Mouse (Mus musculus) heart, adult 2 months (tissue): ENCODE results near the gene Mpped1. TPM values are rescaled to one million over a fixed set of nuclear protein-coding genes. Genes with fewer than 3 reads are reported as not detected.

Experiments
- DNase-seq, 2 experiments: peaks; one replicate each; pipeline ENCODE4 v3.0.0; 2021
- H3K27ac ChIP-seq: fragments of 200-600 bp; 2 replicates; pipeline ENCODE4 v1.8.1; 2022
- H3K27me3 ChIP-seq: fragments of 200-500 bp; 2 replicates; pipeline ENCODE4 v1.6.1; 2012; ENCODE audit warnings: mild to moderate bottlenecking, low read length, inconsistent platforms, mixed read lengths; ENCODE audit not compliant: control insufficient read depth, insufficient read depth
- H3K36me3 ChIP-seq: fragments of 200-500 bp; 2 replicates; pipeline ENCODE4 v1.6.1; 2012; ENCODE audit warnings: low read length, inconsistent platforms; ENCODE audit not compliant: control insufficient read depth, insufficient read depth
- H3K4me1 ChIP-seq: fragments of 200-500 bp; 2 replicates; pipeline ENCODE4 v1.6.1; 2011; ENCODE audit warnings: low read length; ENCODE audit not compliant: control insufficient read depth, insufficient read depth
- H3K4me3 ChIP-seq: fragments of 200-600 bp; 2 replicates; pipeline ENCODE4 v1.8.1; 2022
- H3K79me2 ChIP-seq: fragments of 200-500 bp; replicated peaks from 2 replicates; pipeline ENCODE4 v1.6.1; 2012; ENCODE audit warnings: mild to moderate bottlenecking, inconsistent platforms, low read length, moderate library complexity, mixed read lengths; ENCODE audit not compliant: control insufficient read depth, insufficient read depth
- H3K9ac ChIP-seq: fragments of 200-500 bp; 2 replicates; pipeline ENCODE4 v1.6.1; 2012; ENCODE audit warnings: low read depth, mild to moderate bottlenecking, control low read depth, inconsistent platforms, low read length, mixed read lengths
- CTCF ChIP-seq: fragments of 200-600 bp; IDR thresholded peaks from 2 replicates; pipeline ENCODE4 v1.8.1; 2022; ENCODE audit warnings: antibody characterized with exemption, mild to moderate bottlenecking, moderate library complexity
- EP300 ChIP-seq: fragments of 200-500 bp; IDR thresholded peaks from 2 replicates; pipeline ENCODE4 v1.6.1; 2011; ENCODE audit warnings: low read depth, low read length, control low read depth; ENCODE audit not compliant: insufficient read depth
- POLR2A ChIP-seq: fragments of 200-500 bp; IDR thresholded peaks from 2 replicates; pipeline ENCODE4 v1.6.1; 2011; ENCODE audit warnings: mild to moderate bottlenecking, low read depth, low read length, control low read depth; ENCODE audit not compliant: insufficient read depth
- WGBS: fragments of 180-500 bp; shearing (Covaris S2); methylation state at CpG from one replicate; pipeline ENCODE4 v1.1.7; 2018; 5-methylcytosine and 5-hydroxymethylcytosine counted together
- intact Hi-C: fragments of 180-260 bp; cut with DNase I; formaldehyde crosslinking; loops from one replicate; pipeline ENCODE4 v1.15.1; 2025
- polyA plus RNA-seq: library from polyadenylated mRNA; depleted of rRNA; stranded (reverse); fragments of >200 nt; gene quantifications from 2 replicates; pipeline ENCODE4 v1.2.3, GENCODE M21; 2012
- total RNA-seq, 2 experiments: library from RNA; stranded (reverse); gene quantifications; 2 replicates each; pipeline ENCODE4 v1.2.3; 2021

The Mpped1 gene
- total and polyA plus RNA-seq, 3 experiments = not detected

GRCm38 (mm10) chr15:83857129-83857528, 77.9 kb downstream of the Mpped1 start:
- no peak overlapping the region for H3K4me3 ChIP-seq
- intact Hi-C loops = loop anchor here (1.0 to 10.0 kb wide), 2 partner anchors 197 to 768 kb away; no protein-coding TSS in a partner anchor
- no peaks in the 10 kb centered on the region for H3K79me2 ChIP-seq
- TF ChIP-seq CTCF (peak; percentile 97; the same call in 1 of the 2 replicates), POLR2A (no peak)
- no peaks in the 10 kb centered on the region for H3K36me3 ChIP-seq
- H3K27ac ChIP-seq = no peak overlapping the region
- H3K4me1 ChIP-seq = no peaks in the 10 kb centered on the region
- no peaks in the 10 kb centered on the region for H3K27me3 ChIP-seq
- H3K9ac ChIP-seq = no peak overlapping the region
- DNase-seq = peak; percentile 44 to 74
- 14% methylated on average over 8 of the region's 8 CpGs for WGBS

- 84% methylated on average over 5 of the region's 5 CpGs for WGBS
Measured at GRCm38 (mm10) chr15:83865626-83866025, 86.4 kb downstream of the Mpped1 start.

GRCm38 (mm10) chr15:83870936-83871335, 91.7 kb downstream of the Mpped1 start:
- Histone ChIP-seq H3K79me2 (no peaks in the 10 kb centered on the region), H3K36me3 (no peaks in the 10 kb centered on the region), H3K4me1 (no peaks in the 10 kb centered on the region), H3K27me3 (no peaks in the 10 kb centered on the region), H3K4me3 (no peak overlapping the region), H3K9ac (no peak overlapping the region), H3K27ac (no peak overlapping the region)
- intact Hi-C loops = no loop called here
- TF ChIP-seq CTCF = no peak
- TF ChIP-seq EP300 = no peak
- TF ChIP-seq POLR2A = no peak
- DNase-seq = no peak
- 7% methylated on average over 17 of the region's 17 CpGs for WGBS

More at GRCm38 (mm10) chr15:83865626-83866025, 86.4 kb downstream of the Mpped1 start:
- Histone ChIP-seq H3K4me3 (no peak overlapping the region), H3K27me3 (no peaks in the 10 kb centered on the region), H3K79me2 (no peaks in the 10 kb centered on the region), H3K9ac (no peak overlapping the region), H3K4me1 (no peaks in the 10 kb centered on the region), H3K36me3 (no peaks in the 10 kb centered on the region), H3K27ac (no peak overlapping the region)
- DNase-seq = no peak
- intact Hi-C loops = no loop called here
- no peak for TF ChIP-seq POLR2A
- no peak for TF ChIP-seq CTCF
- TF ChIP-seq EP300 = no peak

- H3K4me1 ChIP-seq = no peaks in the 10 kb centered on the region
- H3K27me3 ChIP-seq = no peaks in the 10 kb centered on the region
Measured at GRCm38 (mm10) chr15:83877155-83877866, 98.0 kb downstream of the Mpped1 start.

GRCm38 (mm10) chr15:83877898-83878297, 98.6 kb downstream of the Mpped1 start:
- H3K4me1 ChIP-seq = no peaks in the 10 kb centered on the region
- H3K27me3 ChIP-seq = no peaks in the 10 kb centered on the region
- no peak overlapping the region for H3K9ac ChIP-seq
- no peak overlapping the region for H3K27ac ChIP-seq
- TF ChIP-seq EP300 (no peak), POLR2A (no peak), CTCF (no peak)
- intact Hi-C loops = no loop called here
- WGBS = 71% methylated on average over 2 of the region's 2 CpGs
- no peaks in the 10 kb centered on the region for H3K36me3 ChIP-seq
- no peaks in the 10 kb centered on the region for H3K79me2 ChIP-seq
- no peak for DNase-seq
- no peak overlapping the region for H3K4me3 ChIP-seq

More at GRCm38 (mm10) chr15:83877155-83877866, 98.0 kb downstream of the Mpped1 start:
- no peak overlapping the region for H3K27ac ChIP-seq
- no peak overlapping the region for H3K4me3 ChIP-seq
- WGBS = 42% methylated on average over 11 of the region's 11 CpGs
- no peak for DNase-seq
- H3K79me2 ChIP-seq = no peaks in the 10 kb centered on the region
- TF ChIP-seq EP300 (no peak), POLR2A (no peak), CTCF (no peak)
- no peak overlapping the region for H3K9ac ChIP-seq
- intact Hi-C loops = no loop called here
- H3K36me3 ChIP-seq = no peaks in the 10 kb centered on the region

- H3K27ac ChIP-seq = no peak overlapping the region
- TF ChIP-seq POLR2A (no peak), CTCF (no peak), EP300 (no peak)
- no peaks in the 10 kb centered on the region for H3K79me2 ChIP-seq
- no peaks in the 10 kb centered on the region for H3K27me3 ChIP-seq
- no peak overlapping the region for H3K9ac ChIP-seq
- intact Hi-C loops = no loop called here
- H3K36me3 ChIP-seq = no peaks in the 10 kb centered on the region
- H3K4me3 ChIP-seq = no peak overlapping the region
- 25% methylated on average over 5 of the region's 5 CpGs for WGBS
- no peak for DNase-seq
- H3K4me1 ChIP-seq = no peaks in the 10 kb centered on the region
Measured at GRCm38 (mm10) chr15:83879845-83880244, 100.6 kb downstream of the Mpped1 start.
